Mouse (Mus musculus) heart, postnatal 36 days (tissue): Measurements from ENCODE around the gene Vmn1r7. TPM values are rescaled to one million over a fixed set of nuclear protein-coding genes. Genes with fewer than 3 reads are reported as not detected.
A peak's percentile ranks its signal among the peaks of the same experiment; 100 is the strongest.
"Not testable (repeated sequence)": the region's sequence is repeated elsewhere in the genome, so short reads cannot be mapped to it uniquely, and the experiment has no call there.

ENCODE experiments used
- DNase-seq, 2 experiments: peaks; one replicate each; pipeline ENCODE4 v3.0.0; 2021 to 2022
- intact Hi-C: fragments of 180-260 bp; cut with DNase I; formaldehyde crosslinking; loops from one replicate; pipeline ENCODE4 v1.15.1; 2025
- total RNA-seq, 2 experiments: library from RNA; stranded (reverse); gene quantifications; 2 replicates each; pipeline ENCODE4 v1.2.3; 2021

The Vmn1r7 gene
- not detected for total RNA-seq

DNA sequence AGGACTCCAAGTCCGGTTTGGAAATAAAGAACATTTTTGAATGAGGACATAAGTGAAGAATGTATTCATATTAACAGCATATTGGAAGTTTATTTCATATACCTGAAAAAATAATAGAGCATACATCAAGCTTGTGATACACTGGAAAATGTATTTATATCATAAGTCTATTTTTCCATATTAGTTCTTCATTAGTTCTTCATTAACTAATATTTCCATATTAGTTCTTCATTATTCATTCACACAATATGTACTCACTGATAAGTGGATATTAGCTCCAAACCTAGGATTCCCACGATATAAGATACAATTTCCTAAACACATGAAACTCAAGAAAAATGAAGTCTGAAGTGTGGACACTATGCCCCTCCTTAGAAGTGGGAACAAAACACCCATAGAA is at the start of gene Vmn1r7:
TSS of gene Vmn1r7 (minus strand) at position 101 of the 400 bp plus-strand sequence.
- DNase-seq, intact Hi-C loops: not testable (repeated sequence)

DNA sequence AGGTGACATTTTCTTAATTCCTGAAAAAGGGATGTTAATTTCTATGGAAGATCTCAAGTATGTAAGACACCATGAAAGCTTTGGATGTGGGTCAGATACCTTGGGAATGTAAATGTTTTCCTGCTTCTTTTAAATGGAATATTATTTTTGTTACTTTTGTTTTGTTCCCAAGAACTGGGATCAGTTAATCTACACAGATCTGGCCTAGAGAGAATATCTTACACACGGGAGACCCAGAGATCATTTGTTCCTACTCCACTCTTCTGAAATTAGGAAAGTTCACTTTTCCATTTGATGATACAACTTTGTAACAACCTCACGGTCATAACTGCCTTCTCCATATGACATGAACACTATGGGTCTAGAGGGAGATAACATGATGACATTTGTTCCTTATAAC is 41.4 kb upstream of the Vmn1r7 start, which contains the start of gene Vmn1r9:
TSS of gene Vmn1r9 (plus strand) at position 301 of the 400 bp plus-strand sequence.
- no peak for DNase-seq
- intact Hi-C loops, result no loop called here

GRCm38 (mm10) chr6:57063730-57064129 is 38.6 kb upstream of the Vmn1r7 start:
- DNase-seq, result peak in 1 of 2 experiments; percentile 3
- intact Hi-C loops, result loop anchor here (5.0 kb wide), 1 partner anchor 256 kb away; no protein-coding TSS in a partner anchor

GRCm38 (mm10) chr6:57034674-57035073 is 9.6 kb upstream of the Vmn1r7 start:
- intact Hi-C loops, result no loop called here
- DNase-seq, result no peak

DNA sequence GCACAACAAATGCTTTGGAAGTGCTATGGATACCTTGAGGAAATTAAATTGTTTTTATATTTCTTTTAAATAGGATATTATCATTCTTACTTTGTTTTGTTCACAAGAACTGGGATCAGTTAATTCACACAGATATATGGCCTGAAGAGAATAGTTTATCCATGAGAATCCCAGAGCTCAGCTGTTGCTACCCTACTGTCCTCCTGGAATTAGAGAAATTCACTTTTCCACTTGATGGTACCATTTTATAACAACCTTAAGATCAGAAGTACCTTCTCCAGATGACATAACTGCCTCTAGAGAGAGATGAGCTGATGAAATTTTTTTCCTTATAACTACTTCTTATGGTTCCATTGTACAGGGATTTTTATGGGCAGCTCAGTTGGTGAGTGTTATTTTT is 6.9 kb upstream of the Vmn1r7 start, which contains the start of gene Vmn1r8:
TSS of gene Vmn1r8 (plus strand) at position 301 of the 400 bp plus-strand sequence.
- intact Hi-C loops, result no loop called here
- DNase-seq, result no peak

DNA sequence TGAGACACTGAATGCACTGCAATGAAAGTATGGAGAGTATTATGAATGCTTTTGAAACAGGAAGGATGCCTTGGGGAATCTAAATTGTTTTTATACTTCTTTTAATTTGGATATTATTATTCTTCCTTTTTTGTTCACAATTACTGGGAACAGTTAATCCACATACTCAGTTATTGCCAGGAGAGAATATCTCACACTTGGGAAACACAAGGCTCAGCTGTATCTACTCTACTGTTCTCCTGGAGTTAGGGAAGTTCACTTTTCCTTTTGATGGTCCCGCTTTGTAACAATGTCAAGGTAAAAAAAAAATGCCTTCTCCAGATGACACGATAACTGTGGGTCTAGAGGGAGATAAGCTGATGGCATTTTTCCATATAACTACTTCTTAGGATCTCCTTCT is 28.2 kb downstream of the Vmn1r7 start, which contains the start of gene Vmn1r6:
TSS of gene Vmn1r6 (plus strand) at position 301 of the 400 bp plus-strand sequence.
- intact Hi-C loops, result no loop called here
- DNase-seq, result no peak

Other genes with a start within 250 kb of the Vmn1r7 start
- gene Kbtbd2, start 227.5 kb downstream of the Vmn1r7 start, total RNA-seq, result 10 to 100 TPM; 31.5 to 38.1 TPM
- gene Fkbp9, start 193.3 kb downstream of the Vmn1r7 start, total RNA-seq, result 10 to 100 TPM; 88.2 to 88.8 TPM
- gene Nt5c3, start 101.4 kb downstream of the Vmn1r7 start, total RNA-seq, result 10 to 100 TPM; 74.2 to 94.4 TPM
- not detected for gene Vmn1r4, start 101.3 kb downstream of the Vmn1r7 start, total RNA-seq
- gene Vmn1r5, start 55.1 kb downstream of the Vmn1r7 start, total RNA-seq, result not detected
- gene Vmn1r6, start 28.1 kb downstream of the Vmn1r7 start, total RNA-seq, result not detected
- not detected for gene Vmn1r8, start 7.0 kb upstream of the Vmn1r7 start, total RNA-seq
- gene Vmn1r9, start 41.5 kb upstream of the Vmn1r7 start, total RNA-seq, result not detected
- not detected for gene Vmn1r10, start 84.1 kb upstream of the Vmn1r7 start, total RNA-seq
- gene Vmn1r11, start 108.1 kb upstream of the Vmn1r7 start, total RNA-seq, result not detected
- not detected for gene Vmn1r12, start 131.6 kb upstream of the Vmn1r7 start, total RNA-seq
- not detected for gene Vmn1r13, start 178.0 kb upstream of the Vmn1r7 start, total RNA-seq
- gene Vmn1r14, start 206.4 kb upstream of the Vmn1r7 start, total RNA-seq, result not detected
- not detected for gene Vmn1r15, start 232.6 kb upstream of the Vmn1r7 start, total RNA-seq